Mouse (Mus musculus) kidney, embryonic 15.5 days (tissue): ENCODE data around the gene Slc17a1. TPM values are rescaled to one million over a fixed set of nuclear protein-coding genes. Genes with fewer than 3 reads are reported as not detected.

Experiments
- ATAC-seq: fragments of 200-750 bp; cut with Nextera tagmentation; replicated peaks from 2 replicates; pipeline ENCODE4 v1.8.0; 2017; ENCODE audit warnings: moderate TSS enrichment; ENCODE audit not compliant: low FRiP score
- H3K27ac ChIP-seq: fragments of 300-500 bp; sonication (generic); 2 replicates; pipeline ENCODE4 v1.5.1; 2015; ENCODE audit warnings: mild to moderate bottlenecking, inconsistent platforms
- H3K27me3 ChIP-seq: fragments of 300-500 bp; sonication (generic); 2 replicates; pipeline ENCODE4 v1.6.1; 2015; ENCODE audit warnings: inconsistent platforms
- H3K36me3 ChIP-seq: fragments of 300-500 bp; sonication (generic); 2 replicates; pipeline ENCODE4 v1.6.1; 2015; ENCODE audit warnings: inconsistent platforms
- H3K4me1 ChIP-seq: fragments of 300-500 bp; sonication (generic); 2 replicates; pipeline ENCODE4 v1.6.1; 2015; ENCODE audit warnings: inconsistent platforms
- H3K4me2 ChIP-seq: fragments of 300-500 bp; sonication (generic); 2 replicates; pipeline ENCODE4 v1.6.1; 2015; ENCODE audit warnings: moderate library complexity, mild to moderate bottlenecking, inconsistent platforms
- H3K4me3 ChIP-seq: fragments of 300-500 bp; sonication (generic); replicated peaks from 2 replicates; pipeline ENCODE4 v1.5.1; 2015; ENCODE audit warnings: mild to moderate bottlenecking, inconsistent platforms
- H3K9ac ChIP-seq: fragments of 300-500 bp; sonication (generic); 2 replicates; pipeline ENCODE4 v1.6.1; 2015; ENCODE audit warnings: mild to moderate bottlenecking, inconsistent platforms
- H3K9me3 ChIP-seq: fragments of 300-500 bp; sonication (generic); replicated peaks from 2 replicates; pipeline ENCODE4 v1.6.1; 2016; ENCODE audit warnings: inconsistent platforms
- WGBS: fragments of 180-500 bp; shearing (Covaris S2); methylation state at CpG from one replicate; pipeline ENCODE4 v1.1.7; 2015; ENCODE audit warnings: mixed read lengths; 5-methylcytosine and 5-hydroxymethylcytosine counted together
- microRNA-seq: library from miRNA; unstranded; fragments of <30 nt; microRNA quantifications from one replicate; pipeline ENCODE4, GENCODE M21; 2016
- polyA plus RNA-seq: library from polyadenylated mRNA; unstranded; fragments of >200 nt; fragmentation: Nextera tagmentation; extraction: Ambion mirVana; gene quantifications from 2 replicates; pipeline ENCODE4 v1.2.1, GENCODE M21; 2015

Slc17a1 gene
- polyA plus RNA-seq, 1 experiment from 2014 or later = 9.3 TPM

DNA sequence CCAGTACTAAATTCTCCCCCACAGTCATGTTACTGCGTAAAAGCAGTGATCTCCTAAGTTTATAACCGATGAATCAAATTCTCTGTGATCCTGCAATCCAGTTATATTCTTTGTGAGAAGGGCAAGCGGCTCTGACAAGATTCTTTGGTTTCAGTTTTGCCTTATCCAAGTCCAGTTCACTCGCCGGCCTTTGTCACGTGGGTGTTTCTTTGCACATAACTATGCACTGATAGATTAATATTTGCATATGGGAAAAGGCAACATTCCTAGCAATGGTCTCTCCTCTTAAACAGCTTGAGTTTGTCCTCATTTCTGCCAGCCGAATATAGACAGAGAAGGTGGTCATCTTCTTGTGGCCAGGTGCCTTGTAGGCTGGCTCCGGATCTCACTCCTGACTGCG is 62.9 kb downstream of the Slc17a1 start:
- H3K4me3 ChIP-seq = no peak overlapping the region
- WGBS = 81% methylated on average over 9 of the region's 9 CpGs
- no peak overlapping the region for H3K27ac ChIP-seq
- no peak for ATAC-seq
- H3K36me3 ChIP-seq = no peaks in the 10 kb centered on the region
- H3K4me1 ChIP-seq = peaks cover 8% of the 10 kb centered on the region
- no peaks in the 10 kb centered on the region for H3K27me3 ChIP-seq
- no peak overlapping the region for H3K9ac ChIP-seq
- no peaks in the 10 kb centered on the region for H3K9me3 ChIP-seq
- H3K4me2 ChIP-seq = no peak overlapping the region

DNA sequence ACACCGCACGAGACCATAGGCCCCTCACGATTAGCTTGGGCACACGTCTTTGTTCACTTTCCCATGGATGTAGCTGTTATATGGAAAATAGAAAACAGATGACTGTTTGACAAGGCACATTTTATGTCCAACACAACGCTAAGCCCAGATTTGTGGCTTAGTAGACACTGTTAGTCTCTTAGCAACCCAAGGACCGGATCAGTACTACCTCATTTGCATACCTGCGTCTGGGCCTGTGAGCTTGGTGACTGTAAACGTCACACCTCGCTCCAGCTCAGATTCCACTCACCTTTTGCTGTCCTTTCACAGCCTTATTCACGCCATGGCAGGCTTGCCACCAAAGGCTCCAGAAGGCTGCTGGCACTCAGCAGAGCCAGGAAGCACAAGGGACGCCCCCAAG is 63.4 kb downstream of the Slc17a1 start:
- Histone ChIP-seq H3K4me2 (no peak overlapping the region), H3K9me3 (no peaks in the 10 kb centered on the region), H3K27me3 (no peaks in the 10 kb centered on the region), H3K4me3 (no peak overlapping the region), H3K4me1 (peaks cover 8% of the 10 kb centered on the region), H3K36me3 (no peaks in the 10 kb centered on the region), H3K27ac (no peak overlapping the region), H3K9ac (no peak overlapping the region)
- ATAC-seq = no peak
- WGBS = 70% methylated on average over 11 of the region's 11 CpGs

DNA sequence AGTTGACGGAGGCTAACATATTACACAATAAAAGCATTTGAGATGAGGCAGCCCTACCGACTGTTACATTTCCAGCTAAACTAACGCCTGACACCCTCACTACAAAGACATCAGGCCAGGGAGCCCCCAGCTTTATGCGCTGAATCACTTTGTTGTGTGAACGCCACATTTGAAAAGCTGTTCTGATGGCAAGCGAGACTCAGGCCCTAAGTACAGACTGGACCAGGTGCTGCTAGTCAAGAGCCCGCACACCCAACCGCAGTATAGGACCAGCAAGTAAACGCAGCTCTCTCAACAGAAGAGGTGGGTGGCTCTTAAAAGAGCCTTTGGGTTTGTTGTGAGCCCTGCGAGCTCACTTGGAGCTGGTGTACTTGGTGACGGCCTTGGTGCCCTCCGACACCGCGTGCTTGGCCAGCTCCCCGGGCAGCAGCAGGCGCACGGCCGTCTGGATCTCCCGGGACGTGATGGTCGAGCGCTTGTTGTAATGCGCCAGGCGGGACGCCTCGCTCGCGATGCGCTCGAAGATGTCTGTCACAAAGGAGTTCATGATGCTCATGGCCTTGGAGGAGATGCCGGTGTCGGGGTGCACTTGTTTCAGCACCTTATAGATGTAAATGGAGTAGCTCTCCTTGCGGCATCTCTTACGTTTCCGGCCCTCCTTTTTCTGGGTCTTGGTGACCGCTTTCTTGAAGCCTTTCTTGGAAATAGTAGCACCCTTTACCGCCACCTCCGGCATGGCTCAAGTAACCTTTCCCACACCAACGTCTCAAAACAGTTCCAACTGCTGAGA is 66.1 kb downstream of the Slc17a1 start, which contains the start of gene Hist1h2ba:
Gene Hist1h2ba, minus strand, starts transcription at position 736 of the 790 bp plus-strand sequence.
- no peak for ATAC-seq
- no peak within 1 kb of the TSS for H3K9ac ChIP-seq
- H3K36me3 ChIP-seq = no peaks in the 10 kb centered on the region
- H3K4me2 ChIP-seq = no peak within 1 kb of the TSS
- 95% methylated on average over 39 of the region's 39 CpGs for WGBS
- H3K9me3 ChIP-seq = no peaks in the 10 kb centered on the region
- no peaks in the 10 kb centered on the region for H3K27me3 ChIP-seq
- no peak within 1 kb of the TSS for H3K4me3 ChIP-seq
- H3K27ac ChIP-seq = no peak within 1 kb of the TSS
- peaks cover 4% of the 10 kb centered on the region for H3K4me1 ChIP-seq

DNA sequence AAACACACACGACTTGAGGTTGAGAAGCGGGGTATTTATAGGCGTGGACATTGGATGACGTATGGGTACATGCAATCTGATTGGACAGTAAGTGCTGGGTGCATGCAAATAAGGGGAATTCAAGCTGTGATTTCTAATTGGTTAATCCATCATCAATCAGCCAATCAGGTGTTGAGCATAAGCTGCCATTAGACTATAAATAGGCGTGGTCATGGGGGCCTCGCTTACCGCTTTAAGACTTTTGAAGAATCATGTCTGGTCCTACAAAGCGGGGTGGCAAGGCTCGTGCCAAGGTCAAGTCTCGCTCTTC is 66.6 kb downstream of the Slc17a1 start, which contains the start of gene Hist1h2aa:
Gene Hist1h2aa, plus strand, starts transcription at position 252 of the 310 bp plus-strand sequence.
- Histone ChIP-seq H3K27me3 (no peaks in the 10 kb centered on the region), H3K4me3 (no peak within 1 kb of the TSS), H3K4me2 (no peak within 1 kb of the TSS), H3K4me1 (0 out of 2 replicates have a peak, but pooled peaks cover 2% of the 10 kb centered on the region), H3K9me3 (no peaks in the 10 kb centered on the region), H3K9ac (no peak within 1 kb of the TSS), H3K27ac (no peak within 1 kb of the TSS), H3K36me3 (no peaks in the 10 kb centered on the region)
- ATAC-seq = no peak
- 96% methylated on average over 10 of the region's 10 CpGs for WGBS

- no peak overlapping the region for H3K27ac ChIP-seq
- no peak for ATAC-seq
- no peaks in the 10 kb centered on the region for H3K36me3 ChIP-seq
- WGBS = 95% methylated on average over 1 of the region's 1 CpGs
- no peaks in the 10 kb centered on the region for H3K4me1 ChIP-seq
- H3K27me3 ChIP-seq = no peaks in the 10 kb centered on the region
- no peaks in the 10 kb centered on the region for H3K9me3 ChIP-seq
- H3K4me3 ChIP-seq = no peak overlapping the region
- H3K9ac ChIP-seq = no peak overlapping the region
- no peak overlapping the region for H3K4me2 ChIP-seq
Measured at GRCm38 (mm10) chr13:23938699-23939098, 71.1 kb downstream of the Slc17a1 start.

GRCm38 (mm10) chr13:23940291-23940690 is 72.7 kb downstream of the Slc17a1 start:
- no peak overlapping the region for H3K4me2 ChIP-seq
- no peak overlapping the region for H3K27ac ChIP-seq
- no peaks in the 10 kb centered on the region for H3K4me1 ChIP-seq
- WGBS = 61% methylated on average over 6 of the region's 6 CpGs
- no peaks in the 10 kb centered on the region for H3K27me3 ChIP-seq
- no peak overlapping the region for H3K4me3 ChIP-seq
- no peaks in the 10 kb centered on the region for H3K9me3 ChIP-seq
- H3K9ac ChIP-seq = no peak overlapping the region
- no peaks in the 10 kb centered on the region for H3K36me3 ChIP-seq
- no peak for ATAC-seq

- 59% methylated on average over 2 of the region's 2 CpGs for WGBS
- Histone ChIP-seq H3K4me3 (no peak overlapping the region), H3K9me3 (no peaks in the 10 kb centered on the region), H3K27me3 (no peaks in the 10 kb centered on the region), H3K36me3 (no peaks in the 10 kb centered on the region), H3K9ac (no peak overlapping the region), H3K4me1 (no peaks in the 10 kb centered on the region), H3K27ac (no peak overlapping the region), H3K4me2 (no peak overlapping the region)
- no peak for ATAC-seq
Measured at GRCm38 (mm10) chr13:23942861-23943260, 75.3 kb downstream of the Slc17a1 start.

Small RNAs within 50 kb of the gene (microRNA-seq; reads per million reads assigned to microRNA genes)
- gene Gm44344 = not detected

Other genes with a start within 250 kb of the Slc17a1 start
- 3.1 and 3.7 TPM in 2 replicates for gene Hist1h2be, start 246.6 kb upstream of the Slc17a1 start, polyA plus RNA-seq
- gene Hist1h1e, start 245.2 kb upstream of the Slc17a1 start, polyA plus RNA-seq = 19.7 and 21.1 TPM in 2 replicates
- 1.3 and 1.5 TPM in 2 replicates for gene Hist1h2ac, start 183.8 kb upstream of the Slc17a1 start, polyA plus RNA-seq
- gene Hist1h2bc, start 183.6 kb upstream of the Slc17a1 start, polyA plus RNA-seq = 65.3 and 71.8 TPM in 2 replicates
- 0.31 TPM in 1 of 2 replicates, not detected in the other for gene Hist1h1t, start 171.9 kb upstream of the Slc17a1 start, polyA plus RNA-seq
- gene Hist1h4c, start 169.3 kb upstream of the Slc17a1 start, polyA plus RNA-seq = 7.5 and 8.5 TPM in 2 replicates
- gene Hfe, start 156.9 kb upstream of the Slc17a1 start, polyA plus RNA-seq = 6.4 and 7.7 TPM in 2 replicates
- 24.1 and 27.2 TPM in 2 replicates for gene Hist1h1c, start 128.9 kb upstream of the Slc17a1 start, polyA plus RNA-seq
- gene Hist1h3c, start 122.1 kb upstream of the Slc17a1 start, polyA plus RNA-seq = 12.6 and 13.5 TPM in 2 replicates
- 3.8 and 4.5 TPM in 2 replicates for gene Hist1h2bb, start 121.0 kb upstream of the Slc17a1 start, polyA plus RNA-seq
- 39.2 and 44.8 TPM in 2 replicates for gene Hist1h2ab, start 116.6 kb upstream of the Slc17a1 start, polyA plus RNA-seq
- 10.8 and 11.3 TPM in 2 replicates for gene Hist1h3b, start 115.5 kb upstream of the Slc17a1 start, polyA plus RNA-seq
- 5.4 and 6.4 TPM in 2 replicates for gene Hist1h4b, start 110.7 kb upstream of the Slc17a1 start, polyA plus RNA-seq
- 0.35 TPM in 1 of 2 replicates, not detected in the other for gene Hist1h4a, start 106.5 kb upstream of the Slc17a1 start, polyA plus RNA-seq
- 8.0 and 9.4 TPM in 2 replicates for gene Hist1h3a, start 105.4 kb upstream of the Slc17a1 start, polyA plus RNA-seq
- gene Hist1h1a, start 104.1 kb upstream of the Slc17a1 start, polyA plus RNA-seq = 2.3 and 3.1 TPM in 2 replicates
- gene Trim38, start 97.8 kb upstream of the Slc17a1 start, polyA plus RNA-seq = not detected in 2 replicates
- gene Slc17a2, start 60.8 kb upstream of the Slc17a1 start, polyA plus RNA-seq = 0.10 and 0.12 TPM in 2 replicates
- gene Slc17a3, start 28.3 kb upstream of the Slc17a1 start, polyA plus RNA-seq = 3.4 and 4.0 TPM in 2 replicates
- gene Slc17a4, start 47.3 kb downstream of the Slc17a1 start, polyA plus RNA-seq = 2.7 and 2.9 TPM in 2 replicates
- not detected in 2 replicates for gene Hist1h2ba, start 66.4 kb downstream of the Slc17a1 start, polyA plus RNA-seq
- gene Hist1h2aa, start 66.7 kb downstream of the Slc17a1 start, polyA plus RNA-seq = not detected in 2 replicates
- gene Scgn, start 123.5 kb downstream of the Slc17a1 start, polyA plus RNA-seq = 0.23 and 0.60 TPM in 2 replicates